Mouse (Mus musculus) cortical plate, adult 2 months (tissue): Measurements from ENCODE around the gene Tbx19. TPM values are rescaled to one million over a fixed set of nuclear protein-coding genes. Genes with fewer than 3 reads are reported as not detected.

Experiments
- H3K27ac ChIP-seq: fragments of 200-500 bp; 2 replicates; pipeline ENCODE4 v1.5.1; 2012; ENCODE audit warnings: low read length, control low read depth, inconsistent platforms; ENCODE audit not compliant: insufficient read depth
- H3K4me1 ChIP-seq: fragments of 200-500 bp; 2 replicates; pipeline ENCODE4 v1.6.1; 2011; ENCODE audit warnings: low read length; ENCODE audit not compliant: control insufficient read depth, insufficient read depth
- H3K4me3 ChIP-seq: fragments of 200-500 bp; 2 replicates; pipeline ENCODE4 v1.5.1; 2011; ENCODE audit warnings: mild to moderate bottlenecking, low read length, control low read depth; ENCODE audit not compliant: insufficient read depth
- CTCF ChIP-seq: fragments of 200-500 bp; IDR thresholded peaks from 2 replicates; pipeline ENCODE4 v1.5.1; 2011; ENCODE audit warnings: mild to moderate bottlenecking, control low read depth, low read length; ENCODE audit not compliant: insufficient read depth; ENCODE audit errors: extremely low read depth
- POLR2A ChIP-seq: fragments of 200-500 bp; IDR thresholded peaks from 2 replicates; pipeline ENCODE4 v1.6.1; 2011; ENCODE audit warnings: mild to moderate bottlenecking, low read length, control low read depth; ENCODE audit not compliant: insufficient read depth; ENCODE audit errors: extremely low read depth
- polyA plus RNA-seq: library from polyadenylated mRNA; depleted of rRNA; stranded (reverse); fragments of >200 nt; gene quantifications from 2 replicates; pipeline ENCODE4 v1.2.3, GENCODE M21; 2012

Gene Tbx19
- polyA plus RNA-seq, 1 experiment: 0.13 TPM

DNA sequence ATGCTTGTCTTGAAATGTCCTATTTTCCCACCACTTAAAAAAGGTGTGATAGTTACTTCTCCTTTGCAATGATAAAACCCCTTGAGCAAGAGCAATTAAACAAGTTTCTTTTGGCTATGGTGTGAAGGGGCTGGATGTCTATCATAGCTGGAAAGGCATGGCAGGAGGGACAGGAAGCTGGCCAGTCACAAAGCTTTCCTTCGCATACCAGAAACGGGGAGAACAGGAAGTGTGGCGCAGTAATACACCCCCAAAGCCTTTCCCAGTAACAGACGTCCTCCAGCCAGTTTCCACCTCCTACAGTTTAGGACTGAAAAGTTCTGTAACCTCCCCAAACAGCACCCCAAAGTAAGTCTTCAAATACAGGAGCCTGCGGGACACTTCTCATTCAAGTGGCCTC lies 9.6 kb upstream of the Tbx19 start:
- Histone ChIP-seq H3K4me1 (no peaks in the 10 kb centered on the region), H3K27ac (no peak overlapping the region), H3K4me3 (no peak overlapping the region)
- TF ChIP-seq POLR2A (no peak), CTCF (no peak)

DNA sequence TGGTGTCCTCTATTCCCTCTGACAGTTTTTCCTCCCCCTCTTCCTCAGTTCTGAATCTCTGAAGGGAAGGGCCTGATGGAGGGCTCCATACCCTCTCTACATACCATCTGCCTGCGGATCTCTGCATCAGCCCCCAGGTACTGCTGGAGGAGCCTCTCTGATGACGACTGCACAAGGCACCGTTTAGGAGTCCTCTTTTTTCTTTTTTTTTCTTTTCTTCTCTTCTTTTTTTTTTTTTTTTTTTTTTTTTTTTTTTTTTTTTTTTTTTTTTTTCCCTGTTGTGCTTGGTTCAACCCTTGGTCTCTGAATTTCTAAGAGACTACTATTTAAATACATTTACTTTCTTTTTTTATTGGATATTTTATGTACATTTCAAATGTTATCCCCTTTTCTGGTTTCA lies 8.9 kb upstream of the Tbx19 start:
- H3K4me1 ChIP-seq: no peaks in the 10 kb centered on the region
- no peak overlapping the region for H3K27ac ChIP-seq
- H3K4me3 ChIP-seq: no peak overlapping the region
- TF ChIP-seq CTCF: no peak
- TF ChIP-seq POLR2A: no peak

DNA sequence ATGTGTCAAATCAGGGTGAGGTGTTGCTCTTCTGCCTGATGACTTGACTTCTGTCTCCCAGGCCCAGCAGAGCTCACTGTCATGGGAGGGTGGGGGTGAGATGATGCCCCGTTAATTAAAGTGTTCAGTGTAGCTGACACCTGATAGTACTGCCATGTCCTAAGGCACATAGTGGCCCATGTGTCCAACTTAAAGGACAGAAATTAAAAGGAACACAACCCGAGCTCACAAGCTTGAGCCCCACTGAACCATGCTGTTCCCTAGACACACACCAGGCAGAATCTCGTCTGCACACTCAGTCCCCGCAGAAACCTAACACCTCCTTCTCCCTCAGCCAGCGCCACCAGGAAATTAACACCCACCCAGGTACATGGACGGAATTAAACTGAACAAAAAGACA lies 4.3 kb upstream of the Tbx19 start:
- Histone ChIP-seq H3K27ac (no peak overlapping the region), H3K4me1 (no peaks in the 10 kb centered on the region), H3K4me3 (no peak overlapping the region)
- TF ChIP-seq POLR2A (no peak), CTCF (no peak)

DNA sequence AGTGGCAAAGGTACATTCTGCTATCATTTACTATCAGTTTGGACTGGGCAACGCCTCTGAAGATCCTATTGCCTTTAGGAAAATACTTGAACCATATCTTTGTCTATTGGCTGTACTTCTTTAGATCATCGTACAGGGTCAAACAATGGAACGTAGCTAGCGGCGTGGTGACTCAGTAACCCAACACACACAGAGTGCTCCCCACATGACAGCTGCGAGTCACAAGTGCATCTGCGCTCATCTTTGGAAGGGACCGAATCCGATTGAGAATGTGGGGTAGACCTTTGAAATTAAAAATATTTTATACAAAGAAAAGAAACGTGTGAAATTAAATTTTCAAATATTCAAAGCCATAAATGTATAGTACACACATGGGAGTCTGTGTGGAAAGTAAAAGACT lies 1.7 kb downstream of the Tbx19 start:
- Histone ChIP-seq H3K4me3 (no peak overlapping the region), H3K27ac (no peak overlapping the region), H3K4me1 (no peaks in the 10 kb centered on the region)
- TF ChIP-seq POLR2A: no peak
- no peak for TF ChIP-seq CTCF

DNA sequence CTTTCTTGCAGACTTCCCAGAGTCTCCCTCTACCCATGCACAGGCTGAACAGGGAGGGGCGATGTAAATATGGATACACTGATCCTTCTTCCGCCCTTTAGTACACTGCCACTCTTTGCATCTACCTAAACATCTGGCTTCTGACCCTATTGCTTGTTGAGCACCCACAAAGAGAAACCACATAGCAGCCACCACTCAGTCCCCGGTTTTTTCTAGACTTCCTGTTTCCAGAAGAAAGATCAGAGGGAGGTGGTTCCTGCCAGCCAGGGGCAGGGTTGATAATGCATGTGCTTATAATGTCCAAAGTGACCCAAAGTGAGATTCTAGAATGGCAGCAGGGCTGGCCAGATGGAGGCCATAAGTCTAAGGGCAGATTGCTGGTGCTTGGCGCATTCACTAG lies 6.4 kb downstream of the Tbx19 start:
- H3K4me1 ChIP-seq: no peaks in the 10 kb centered on the region
- no peak overlapping the region for H3K4me3 ChIP-seq
- H3K27ac ChIP-seq: no peak overlapping the region
- TF ChIP-seq CTCF (no peak), POLR2A (no peak)

DNA sequence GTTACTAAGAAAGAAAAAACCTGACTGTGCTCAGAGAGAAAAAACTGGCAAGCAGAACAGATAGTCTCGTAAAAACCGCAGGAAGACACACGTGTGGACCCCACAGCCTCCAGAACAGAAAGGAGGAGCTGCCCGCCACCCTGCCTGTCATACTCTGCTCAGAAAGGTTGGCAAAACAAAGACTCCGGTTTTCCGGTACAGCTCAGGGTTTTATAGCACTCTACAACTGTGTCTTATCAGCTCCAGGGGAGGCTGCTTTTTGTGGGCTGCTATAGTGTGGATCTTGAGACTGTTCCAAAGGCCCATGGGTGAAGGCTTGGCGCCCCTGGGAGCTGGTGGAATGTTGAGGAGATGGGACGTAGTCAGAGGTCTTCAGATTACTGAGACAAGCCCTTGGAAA lies 9.4 kb downstream of the Tbx19 start:
- TF ChIP-seq POLR2A: no peak
- no peak for TF ChIP-seq CTCF
- no peaks in the 10 kb centered on the region for H3K4me1 ChIP-seq
- H3K4me3 ChIP-seq: no peak overlapping the region
- no peak overlapping the region for H3K27ac ChIP-seq

DNA sequence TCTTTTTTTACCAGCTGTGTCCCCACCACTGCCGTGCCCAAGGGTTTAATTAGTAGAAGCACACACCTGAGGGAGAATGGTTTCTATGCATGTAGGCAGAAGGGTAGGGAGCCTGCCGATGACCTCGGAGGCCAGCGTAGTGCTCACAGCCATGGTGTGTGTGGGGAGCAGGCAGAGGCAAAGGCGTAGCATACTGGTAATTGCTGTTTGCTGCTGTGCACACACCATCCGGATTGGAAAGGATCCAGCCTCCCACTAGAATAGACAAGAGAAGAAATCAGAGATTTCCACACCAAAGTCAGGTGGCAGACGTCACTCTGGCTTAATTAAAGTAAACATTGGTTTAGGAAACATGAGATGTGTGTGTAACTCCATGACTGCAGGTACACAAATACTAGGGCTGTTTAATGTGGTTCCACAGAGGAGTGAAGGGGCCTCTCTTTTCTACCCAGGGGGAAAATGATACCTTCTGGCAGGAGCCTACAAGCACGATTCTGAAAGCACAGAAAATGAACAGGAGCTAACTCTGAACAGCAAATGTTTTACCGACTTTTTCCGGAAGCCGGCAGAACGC lies 18.1 kb downstream of the Tbx19 start:
- Histone ChIP-seq H3K4me1 (no peaks in the 10 kb centered on the region), H3K27ac (no peak overlapping the region), H3K4me3 (no peak overlapping the region)
- TF ChIP-seq CTCF: no peak
- TF ChIP-seq POLR2A: no peak

DNA sequence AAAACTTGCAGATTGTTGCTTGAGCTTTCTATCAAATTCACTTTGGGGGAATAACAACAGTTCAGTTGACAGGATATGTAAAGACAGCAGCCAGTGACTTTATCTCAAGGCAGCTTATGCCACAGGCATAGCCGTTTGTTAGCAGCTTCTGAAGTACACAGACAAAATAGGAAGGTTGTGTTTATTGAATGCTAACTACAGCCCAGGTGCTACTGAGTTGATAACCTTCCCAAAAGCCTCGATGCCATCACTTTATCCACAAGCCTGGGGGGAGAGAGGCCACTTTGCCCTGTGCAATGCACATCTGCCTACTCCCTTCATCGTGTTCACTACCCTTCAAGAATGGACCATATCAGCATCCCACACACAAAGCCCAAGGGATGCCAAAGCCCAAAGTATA lies 20.3 kb downstream of the Tbx19 start:
- TF ChIP-seq CTCF: no peak
- TF ChIP-seq POLR2A: no peak
- Histone ChIP-seq H3K4me1 (no peaks in the 10 kb centered on the region), H3K4me3 (no peak overlapping the region), H3K27ac (no peak overlapping the region)

DNA sequence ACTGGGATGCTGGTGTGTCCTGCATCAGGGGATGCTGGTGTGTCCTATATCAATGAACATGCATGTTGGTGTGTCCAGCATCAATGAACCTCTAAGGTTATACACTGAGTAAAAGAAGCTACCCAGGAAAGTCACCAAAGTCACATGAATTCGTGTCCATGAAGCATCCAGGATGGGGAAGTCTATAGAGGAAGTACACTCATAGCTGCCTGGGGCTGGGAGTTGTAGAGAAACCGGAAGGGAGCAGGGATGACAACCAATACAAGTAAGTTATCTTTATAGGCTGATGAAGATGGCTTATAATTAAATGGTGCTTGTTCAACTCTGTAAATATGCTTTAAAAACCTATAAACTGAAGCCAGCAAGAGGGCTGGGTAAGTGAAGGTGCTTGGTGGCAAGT lies 26.7 kb downstream of the Tbx19 start:
- Histone ChIP-seq H3K4me1 (peaks cover 2% of the 10 kb centered on the region; the same call in 1 of the 2 replicates), H3K27ac (no peak overlapping the region), H3K4me3 (no peak overlapping the region)
- no peak for TF ChIP-seq CTCF
- TF ChIP-seq POLR2A: no peak

DNA sequence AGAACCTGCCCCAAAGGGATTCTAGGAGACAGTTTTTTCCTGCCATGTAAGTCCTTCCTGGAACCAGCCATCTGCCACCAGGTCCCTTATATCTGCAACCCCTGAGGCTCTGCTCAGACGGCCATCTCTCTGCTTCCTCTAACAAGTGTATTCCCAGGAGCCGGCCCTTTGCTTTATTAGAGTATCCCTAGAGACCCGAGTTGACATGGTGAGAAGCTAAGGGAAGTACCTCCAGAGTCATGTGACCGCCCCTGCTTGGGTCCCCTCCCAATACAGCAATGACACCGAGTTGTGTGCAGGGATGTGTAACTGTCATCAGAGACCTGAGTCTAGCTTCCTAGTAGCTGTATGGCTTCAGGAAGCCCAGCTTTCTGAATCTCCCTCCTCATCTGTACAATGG lies 27.3 kb downstream of the Tbx19 start:
- Histone ChIP-seq H3K4me1 (peaks cover 2% of the 10 kb centered on the region; the same call in 1 of the 2 replicates), H3K4me3 (no peak overlapping the region), H3K27ac (no peak overlapping the region)
- TF ChIP-seq CTCF (no peak), POLR2A (no peak)
